Mouse (Mus musculus) embryonic facial prominence, embryonic 12.5 days (tissue): ENCODE results near the gene Synpr. TPM values are rescaled to one million over a fixed set of nuclear protein-coding genes. Genes with fewer than 3 reads are reported as not detected.

Source experiments
- ATAC-seq: fragments of 200-750 bp; cut with Nextera tagmentation; 2 replicates; pipeline ENCODE4 v1.8.0; 2017; ENCODE audit not compliant: insufficient number of reproducible peaks, insufficient read depth, low FRiP score, low TSS enrichment
- H3K27ac ChIP-seq: fragments of 300-500 bp; sonication (generic); 2 replicates; pipeline ENCODE4 v1.5.1; 2016; ENCODE audit warnings: mild to moderate bottlenecking
- H3K27me3 ChIP-seq: fragments of 300-500 bp; sonication (generic); 2 replicates; pipeline ENCODE4 v1.6.1; 2016; ENCODE audit warnings: mild to moderate bottlenecking, moderate library complexity
- H3K36me3 ChIP-seq: fragments of 300-500 bp; sonication (generic); 2 replicates; pipeline ENCODE4 v1.6.1; 2016; ENCODE audit warnings: mild to moderate bottlenecking
- H3K4me1 ChIP-seq: fragments of 300-500 bp; sonication (generic); 2 replicates; pipeline ENCODE4 v1.6.1; 2016
- H3K4me2 ChIP-seq: fragments of 300-500 bp; sonication (generic); replicated peaks from 2 replicates; pipeline ENCODE4 v1.6.1; 2016; ENCODE audit warnings: mild to moderate bottlenecking, moderate library complexity
- H3K4me3 ChIP-seq: fragments of 300-500 bp; sonication (generic); 2 replicates; pipeline ENCODE4 v1.5.1; 2016; ENCODE audit warnings: mild to moderate bottlenecking
- H3K9ac ChIP-seq: fragments of 300-500 bp; sonication (generic); 2 replicates; pipeline ENCODE4 v1.6.1; 2016; ENCODE audit warnings: mild to moderate bottlenecking, moderate library complexity
- H3K9me3 ChIP-seq: fragments of 300-500 bp; sonication (generic); 2 replicates; pipeline ENCODE4 v1.6.1; 2016; ENCODE audit warnings: mild to moderate bottlenecking, moderate library complexity
- WGBS: fragments of 180-500 bp; shearing (Covaris S2); methylation state at CpG from one replicate; pipeline ENCODE4 v1.1.7; 2016; 5-methylcytosine and 5-hydroxymethylcytosine counted together
- polyA plus RNA-seq: library from polyadenylated mRNA; unstranded; fragments of >200 nt; fragmentation: Nextera tagmentation; extraction: Ambion mirVana; gene quantifications from 2 replicates; pipeline ENCODE4 v1.2.1, GENCODE M21; 2016

Gene Synpr
- polyA plus RNA-seq, 1 experiment from 2014 or later, result 5.0 TPM

DNA sequence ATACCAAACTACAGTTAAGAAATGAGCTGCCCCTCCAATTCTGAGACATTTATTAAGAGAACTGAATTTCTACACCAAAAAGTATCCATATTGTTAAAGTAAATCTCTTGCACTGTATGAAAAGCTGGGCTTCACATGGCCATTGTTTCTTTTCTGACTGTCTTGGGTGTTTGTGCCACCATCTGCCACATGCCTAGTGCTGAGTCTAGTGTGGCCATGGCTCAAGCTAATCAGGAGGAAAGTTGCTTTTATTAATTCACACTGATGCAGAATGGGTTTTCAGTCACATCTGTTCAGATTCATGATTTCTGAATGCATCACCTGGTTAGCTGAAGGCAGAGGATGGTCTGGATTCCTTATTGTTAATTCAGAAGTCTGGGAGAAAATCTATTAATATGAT lies 170.4 kb downstream of the Synpr start:
- Histone ChIP-seq H3K4me2 (no peak overlapping the region), H3K4me3 (no peak overlapping the region), H3K27me3 (no peaks in the 10 kb centered on the region), H3K9me3 (no peaks in the 10 kb centered on the region), H3K4me1 (no peaks in the 10 kb centered on the region), H3K9ac (no peak overlapping the region), H3K36me3 (no peaks in the 10 kb centered on the region), H3K27ac (no peak overlapping the region)
- no peak for ATAC-seq

DNA sequence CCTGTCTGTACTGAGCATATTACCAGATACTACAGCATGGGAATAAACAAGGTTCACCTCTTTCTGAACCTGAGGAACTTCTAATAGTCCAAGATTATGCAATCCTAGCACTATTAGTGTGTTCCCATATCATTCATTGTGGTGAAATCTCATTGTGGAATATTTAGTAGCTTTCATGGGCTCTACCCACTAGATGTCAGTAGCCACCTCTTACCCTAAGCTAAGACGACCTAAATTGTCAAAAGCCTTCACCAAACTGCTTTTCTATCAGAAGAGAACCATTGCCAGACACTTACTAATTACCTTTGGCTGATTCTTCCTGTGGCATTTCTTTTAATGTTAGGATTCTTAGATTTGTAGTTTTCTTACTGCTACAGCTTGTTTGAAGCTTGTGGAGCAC lies 174.8 kb downstream of the Synpr start:
- Histone ChIP-seq H3K4me3 (no peak overlapping the region), H3K4me2 (no peak overlapping the region), H3K27me3 (no peaks in the 10 kb centered on the region), H3K9me3 (no peaks in the 10 kb centered on the region), H3K36me3 (no peaks in the 10 kb centered on the region), H3K4me1 (no peaks in the 10 kb centered on the region), H3K9ac (no peak overlapping the region), H3K27ac (no peak overlapping the region)
- 13% methylated on average over 1 of the region's 1 CpGs for WGBS
- ATAC-seq, result no peak

DNA sequence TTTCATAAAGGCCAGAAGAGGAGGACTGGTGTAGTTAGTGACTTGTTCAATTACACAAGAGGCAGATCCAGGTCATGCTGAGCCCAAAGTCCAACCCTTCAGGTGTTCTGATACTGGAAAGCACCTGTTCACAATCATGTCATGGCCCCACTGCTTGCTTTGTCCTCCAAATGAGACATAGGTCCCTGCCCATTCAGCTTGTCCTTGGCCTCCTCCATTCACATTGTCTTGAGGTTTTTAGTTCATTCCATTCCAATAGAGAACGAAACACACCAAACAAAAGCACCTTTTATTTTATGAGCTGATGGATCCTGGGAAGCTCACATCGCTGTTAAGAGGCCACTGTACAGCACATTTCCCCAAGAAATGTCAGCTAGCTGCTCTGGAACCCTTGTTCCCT lies 184.6 kb downstream of the Synpr start:
- Histone ChIP-seq H3K27me3 (no peaks in the 10 kb centered on the region), H3K4me1 (no peaks in the 10 kb centered on the region), H3K4me2 (no peak overlapping the region), H3K4me3 (no peak overlapping the region), H3K9ac (no peak overlapping the region), H3K27ac (no peak overlapping the region), H3K9me3 (no peaks in the 10 kb centered on the region), H3K36me3 (no peaks in the 10 kb centered on the region)
- no peak for ATAC-seq
- 88% methylated on average over 2 of the region's 2 CpGs for WGBS

DNA sequence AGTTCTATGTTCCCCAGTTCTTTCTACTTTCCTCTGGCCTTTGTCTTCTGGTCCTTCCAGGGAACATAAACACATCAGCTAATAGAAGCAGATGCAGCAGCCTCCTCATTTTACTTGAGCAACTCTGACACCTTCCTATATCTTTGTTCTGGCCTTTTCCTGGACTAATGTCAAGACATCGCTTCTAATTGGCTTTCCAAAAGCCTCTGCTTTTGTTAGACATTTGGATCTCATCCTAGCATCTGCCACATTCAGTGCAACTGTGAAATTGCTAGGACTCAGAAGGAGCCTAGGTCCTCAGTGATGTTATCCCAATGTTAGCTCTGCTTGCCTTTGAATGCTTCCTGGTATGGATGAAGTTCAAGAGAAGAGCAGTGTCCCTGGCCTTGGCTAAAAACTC lies 193.2 kb downstream of the Synpr start:
- H3K36me3 ChIP-seq, result no peaks in the 10 kb centered on the region
- no peak for ATAC-seq
- no peak overlapping the region for H3K4me2 ChIP-seq
- H3K9ac ChIP-seq, result no peak overlapping the region
- no peaks in the 10 kb centered on the region for H3K4me1 ChIP-seq
- no peaks in the 10 kb centered on the region for H3K27me3 ChIP-seq
- 84% methylated on average over 1 of the region's 1 CpGs for WGBS
- no peaks in the 10 kb centered on the region for H3K9me3 ChIP-seq
- H3K4me3 ChIP-seq, result no peak overlapping the region
- no peak overlapping the region for H3K27ac ChIP-seq

DNA sequence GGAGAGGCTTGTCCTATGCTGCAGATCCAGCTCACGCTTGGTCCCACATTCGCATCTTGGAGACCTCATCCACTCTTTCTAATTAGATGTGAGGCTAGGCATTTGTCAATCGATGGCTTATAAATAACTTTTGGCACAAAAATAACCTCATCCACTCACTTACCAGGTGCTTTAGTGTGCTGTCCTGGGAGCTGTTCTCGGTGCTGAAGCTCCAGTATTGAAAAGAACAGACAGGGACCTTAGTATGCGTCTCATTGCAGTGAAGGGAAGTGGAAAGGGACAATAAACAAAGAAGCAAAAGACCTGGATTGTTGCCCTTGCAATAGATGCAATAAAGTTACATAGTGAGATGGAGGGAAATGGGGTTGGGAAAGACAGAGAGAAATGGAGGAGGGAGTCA lies 220.8 kb downstream of the Synpr start:
- Histone ChIP-seq H3K9me3 (no peaks in the 10 kb centered on the region), H3K4me3 (no peak overlapping the region), H3K27ac (no peak overlapping the region), H3K27me3 (no peaks in the 10 kb centered on the region), H3K4me2 (no peak overlapping the region), H3K36me3 (no peaks in the 10 kb centered on the region), H3K4me1 (no peaks in the 10 kb centered on the region), H3K9ac (no peak overlapping the region)
- 58% methylated on average over 5 of the region's 5 CpGs for WGBS
- no peak for ATAC-seq

DNA sequence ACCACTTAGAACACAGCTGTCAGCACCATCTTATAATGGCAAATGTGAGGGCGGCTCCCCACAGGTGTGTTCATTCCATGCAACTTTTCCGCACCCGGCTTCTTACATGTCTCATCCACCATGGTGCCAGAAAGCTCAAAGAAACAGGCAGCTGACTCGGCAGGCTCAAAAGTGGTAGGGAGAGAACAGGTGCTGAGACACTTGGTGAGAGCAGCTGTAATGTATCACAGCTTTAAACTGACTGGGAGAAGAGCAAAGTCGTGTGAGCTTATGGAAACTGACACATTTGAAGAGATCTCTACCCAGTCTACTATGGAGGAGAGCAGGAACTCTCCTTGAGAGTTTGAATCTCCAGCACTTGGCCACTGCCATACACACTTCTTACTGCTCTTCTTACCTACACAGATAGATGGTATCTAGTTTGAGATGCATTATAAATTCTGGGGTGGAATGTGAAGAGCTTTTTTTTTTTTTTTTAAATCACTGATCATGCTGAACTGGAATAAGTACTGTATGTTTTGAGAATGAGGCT lies 234.1 kb downstream of the Synpr start:
- H3K36me3 ChIP-seq, result no peaks in the 10 kb centered on the region
- no peaks in the 10 kb centered on the region for H3K27me3 ChIP-seq
- H3K4me3 ChIP-seq, result no peak overlapping the region
- ATAC-seq, result no peak
- H3K27ac ChIP-seq, result no peak overlapping the region
- H3K4me1 ChIP-seq, result no peaks in the 10 kb centered on the region
- H3K9ac ChIP-seq, result no peak overlapping the region
- no peaks in the 10 kb centered on the region for H3K9me3 ChIP-seq
- WGBS, result 85% methylated on average over 5 of the region's 5 CpGs
- no peak overlapping the region for H3K4me2 ChIP-seq

DNA sequence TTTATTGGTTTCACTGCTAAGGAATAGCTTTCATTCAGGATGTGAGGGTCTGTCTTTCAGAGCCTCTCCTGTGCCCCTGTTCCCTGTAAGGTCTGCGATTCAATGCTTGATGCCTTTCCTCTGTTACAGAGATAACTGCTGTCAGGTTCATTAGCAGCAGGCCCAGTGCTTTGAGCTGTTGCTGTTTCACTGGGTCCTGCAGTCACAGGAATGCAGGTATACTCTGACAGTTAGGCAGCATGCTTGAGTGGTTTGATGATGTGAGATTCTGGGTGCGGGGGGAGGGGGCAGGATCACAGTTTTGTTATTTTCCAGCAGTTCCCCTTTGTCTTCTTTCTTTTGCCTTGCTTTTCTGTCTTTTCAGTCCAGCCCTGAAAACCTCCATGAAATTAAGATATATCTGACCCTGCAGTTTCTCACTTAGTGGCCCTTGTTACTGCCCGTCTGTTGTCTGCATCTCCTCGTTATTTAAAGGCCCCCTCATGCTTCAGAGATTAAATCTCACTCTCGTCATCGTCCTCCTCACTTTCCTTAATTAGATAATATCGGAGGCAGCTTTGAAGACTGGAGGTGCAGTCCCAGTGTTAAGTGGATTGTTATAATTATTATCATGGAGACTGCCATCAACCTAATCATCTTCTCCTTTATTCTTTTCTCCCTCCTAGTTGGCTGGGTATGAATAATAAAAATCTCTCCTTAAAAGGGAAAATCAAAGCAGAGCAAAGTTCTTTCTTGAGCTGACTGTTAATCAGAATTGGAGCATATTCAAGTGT lies 234.8 kb downstream of the Synpr start:
- Histone ChIP-seq H3K9ac (no peak overlapping the region), H3K36me3 (no peaks in the 10 kb centered on the region), H3K27ac (no peak overlapping the region), H3K4me3 (no peak overlapping the region), H3K4me1 (no peaks in the 10 kb centered on the region), H3K9me3 (no peaks in the 10 kb centered on the region), H3K27me3 (no peaks in the 10 kb centered on the region), H3K4me2 (no peak overlapping the region)
- ATAC-seq, result no peak
- 57% methylated on average over 7 of the region's 7 CpGs for WGBS

DNA sequence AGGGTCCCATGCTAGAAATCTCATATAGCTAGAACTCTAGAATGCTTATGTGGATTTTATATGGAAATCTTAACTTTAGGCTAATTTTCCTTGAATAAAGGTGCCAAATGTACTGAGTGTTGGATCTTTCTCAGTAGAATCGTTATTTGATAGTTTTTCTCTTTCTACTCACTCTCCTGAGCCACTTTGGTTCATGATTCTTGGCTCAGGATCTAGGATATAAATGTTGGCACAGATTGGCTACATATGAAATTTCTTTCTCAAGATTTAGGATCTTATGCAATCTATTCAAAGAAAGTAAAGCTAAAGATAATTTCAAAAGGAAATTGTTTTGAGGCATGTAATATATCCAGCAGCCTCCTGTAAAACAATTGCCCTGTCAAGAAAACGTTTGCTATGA lies 263.2 kb downstream of the Synpr start:
- Histone ChIP-seq H3K4me1 (no peaks in the 10 kb centered on the region), H3K4me2 (no peak overlapping the region), H3K36me3 (no peaks in the 10 kb centered on the region), H3K27me3 (no peaks in the 10 kb centered on the region), H3K9me3 (no peaks in the 10 kb centered on the region), H3K27ac (no peak overlapping the region), H3K9ac (no peak overlapping the region), H3K4me3 (no peak overlapping the region)
- WGBS, result 56% methylated on average over 2 of the region's 2 CpGs
- no peak for ATAC-seq

DNA sequence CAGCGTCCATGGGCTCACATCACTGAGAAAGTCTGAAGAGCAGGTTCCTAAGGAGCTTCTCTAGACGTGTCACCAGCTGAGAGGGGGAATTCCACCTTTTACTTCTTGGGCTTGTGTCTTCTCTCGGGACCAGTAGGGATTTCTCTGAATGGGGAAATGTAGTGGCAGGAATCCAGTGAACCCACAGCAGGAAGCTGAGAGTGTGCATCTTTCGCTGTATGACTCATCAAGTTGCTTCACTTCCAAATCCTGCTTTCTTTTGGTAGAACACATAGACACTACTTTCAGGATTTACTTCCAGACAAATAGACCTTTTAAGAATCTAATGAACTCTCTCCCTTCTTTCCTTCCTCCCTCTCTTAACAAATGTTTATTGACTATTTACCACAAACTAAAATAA lies 266.6 kb downstream of the Synpr start:
- Histone ChIP-seq H3K4me2 (no peak overlapping the region), H3K4me1 (no peaks in the 10 kb centered on the region), H3K27ac (no peak overlapping the region), H3K27me3 (no peaks in the 10 kb centered on the region), H3K4me3 (no peak overlapping the region), H3K9me3 (no peaks in the 10 kb centered on the region), H3K9ac (no peak overlapping the region), H3K36me3 (no peaks in the 10 kb centered on the region)
- 81% methylated on average over 4 of the region's 4 CpGs for WGBS
- ATAC-seq, result no peak

DNA sequence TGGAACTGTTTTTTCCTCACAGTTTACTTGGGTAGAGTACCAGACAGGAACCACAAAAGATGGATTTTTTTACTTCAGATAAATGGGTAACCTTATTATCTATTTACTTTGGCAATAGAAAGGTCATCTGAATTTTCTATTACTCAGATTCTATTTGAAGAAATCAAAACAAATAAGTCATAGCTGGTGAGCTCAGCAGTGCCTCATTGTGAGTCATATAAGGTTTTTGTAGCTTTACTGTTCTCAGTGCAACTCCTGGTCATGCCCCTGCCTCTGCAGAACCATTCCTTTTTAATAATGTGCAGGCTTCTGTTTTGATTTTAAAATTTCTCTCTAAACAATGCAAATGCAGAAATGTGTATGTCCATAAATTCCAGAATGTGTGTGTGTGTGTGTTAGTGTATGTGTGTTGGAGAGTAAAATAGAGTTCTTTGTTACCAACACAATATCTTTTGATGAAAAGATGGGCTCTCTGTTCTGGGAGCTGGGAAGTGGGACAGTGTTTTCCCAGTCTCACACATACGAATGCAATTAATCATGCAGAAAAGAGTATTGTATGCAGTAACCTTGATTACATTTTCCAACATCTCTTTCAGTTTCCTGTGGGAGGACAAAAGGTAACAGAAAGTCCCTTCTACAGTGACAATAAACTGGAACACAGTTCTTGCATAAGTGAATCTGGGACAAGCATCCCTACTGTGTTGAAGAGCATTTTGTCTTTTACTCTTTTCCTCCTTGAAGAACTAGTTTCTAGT lies 269.2 kb downstream of the Synpr start:
- Histone ChIP-seq H3K36me3 (no peaks in the 10 kb centered on the region), H3K9ac (no peak overlapping the region), H3K27ac (no peak overlapping the region), H3K27me3 (no peaks in the 10 kb centered on the region), H3K4me3 (no peak overlapping the region), H3K9me3 (no peaks in the 10 kb centered on the region), H3K4me2 (no peak overlapping the region), H3K4me1 (no peaks in the 10 kb centered on the region)
- no peak for ATAC-seq
- 47% methylated on average over 1 of the region's 1 CpGs for WGBS

DNA sequence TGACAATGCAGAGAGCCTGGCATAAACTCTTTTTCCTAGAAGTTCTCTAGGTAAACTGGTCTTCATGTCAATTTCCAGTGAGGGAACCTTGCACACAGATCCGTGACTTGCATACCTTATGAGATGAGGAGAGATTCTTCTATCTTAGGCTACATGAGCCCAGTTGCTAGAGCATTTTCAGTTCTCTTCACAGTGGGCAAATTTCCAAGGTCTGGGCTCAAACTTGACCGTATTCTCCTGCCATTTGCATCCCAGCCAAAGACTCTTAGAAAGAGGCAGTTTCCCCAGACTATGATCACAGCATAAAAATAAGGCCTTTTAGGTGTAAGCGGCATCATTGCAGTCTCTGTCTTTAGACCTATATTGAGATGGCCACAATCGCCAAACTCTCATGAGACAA lies 270.1 kb downstream of the Synpr start:
- no peaks in the 10 kb centered on the region for H3K36me3 ChIP-seq
- no peak for ATAC-seq
- H3K9ac ChIP-seq, result no peak overlapping the region
- H3K9me3 ChIP-seq, result no peaks in the 10 kb centered on the region
- no peak overlapping the region for H3K27ac ChIP-seq
- H3K27me3 ChIP-seq, result no peaks in the 10 kb centered on the region
- H3K4me2 ChIP-seq, result no peak overlapping the region
- no peak overlapping the region for H3K4me3 ChIP-seq
- H3K4me1 ChIP-seq, result no peaks in the 10 kb centered on the region
- 93% methylated on average over 4 of the region's 4 CpGs for whole genome bisulfite sequencing

DNA sequence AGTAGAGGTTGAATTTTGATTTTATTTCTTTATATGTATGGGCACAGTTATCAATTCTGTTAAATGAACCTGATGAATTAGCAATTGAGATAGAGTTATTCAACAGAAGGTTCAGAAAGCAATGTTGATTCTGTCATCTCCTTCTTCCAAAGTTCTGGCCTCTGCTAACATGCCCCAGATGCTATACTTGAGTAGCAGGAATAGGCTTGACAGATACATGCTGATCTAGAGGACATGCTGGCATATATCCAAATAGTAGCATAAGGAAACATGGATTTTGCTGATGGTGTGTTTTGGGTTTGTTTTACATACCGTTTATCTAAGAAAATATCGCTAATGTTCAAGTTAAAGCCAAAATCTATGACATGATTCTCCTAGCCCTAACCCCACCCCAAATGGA lies 273.5 kb downstream of the Synpr start:
- no peak for ATAC-seq
- Histone ChIP-seq H3K9me3 (no peaks in the 10 kb centered on the region), H3K4me2 (no peak overlapping the region), H3K4me3 (no peak overlapping the region), H3K9ac (no peak overlapping the region), H3K4me1 (no peaks in the 10 kb centered on the region), H3K27ac (no peak overlapping the region), H3K27me3 (no peaks in the 10 kb centered on the region), H3K36me3 (no peaks in the 10 kb centered on the region)
- 94% methylated on average over 2 of the region's 2 CpGs for WGBS
